Mouse (Mus musculus) yolk sac, embryonic 10.5 days (tissue): ENCODE data around the gene Ankmy1.

Experiments used
- DNase-seq: peaks from one replicate; pipeline ENCODE4 v3.0.0-alpha.2; 2017; ENCODE audit warnings: low spot score

Gene Ankmy1

DNA sequence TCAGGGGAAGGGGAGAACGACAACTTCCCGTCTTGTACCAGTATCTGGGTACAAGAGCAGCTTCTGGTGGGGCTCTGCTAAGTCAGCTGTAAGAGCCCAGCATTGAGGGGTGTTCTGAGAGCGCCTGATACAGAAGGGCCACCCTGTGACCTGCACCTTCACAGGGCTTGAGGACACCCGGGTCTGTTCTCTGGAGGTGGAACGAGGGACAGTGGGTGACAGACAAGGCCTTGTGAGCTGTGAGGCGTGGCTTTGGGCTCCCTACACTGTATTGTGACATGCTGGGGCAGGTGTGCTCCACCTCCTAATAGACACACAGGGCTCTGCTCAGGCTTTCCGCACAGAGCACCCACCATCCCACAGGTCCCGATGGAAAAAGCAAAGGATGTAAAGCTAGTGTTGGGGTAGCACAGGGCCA lies 9.0 kb upstream of the Ankmy1 start:
- DNase-seq, result peak; percentile 72

DNA sequence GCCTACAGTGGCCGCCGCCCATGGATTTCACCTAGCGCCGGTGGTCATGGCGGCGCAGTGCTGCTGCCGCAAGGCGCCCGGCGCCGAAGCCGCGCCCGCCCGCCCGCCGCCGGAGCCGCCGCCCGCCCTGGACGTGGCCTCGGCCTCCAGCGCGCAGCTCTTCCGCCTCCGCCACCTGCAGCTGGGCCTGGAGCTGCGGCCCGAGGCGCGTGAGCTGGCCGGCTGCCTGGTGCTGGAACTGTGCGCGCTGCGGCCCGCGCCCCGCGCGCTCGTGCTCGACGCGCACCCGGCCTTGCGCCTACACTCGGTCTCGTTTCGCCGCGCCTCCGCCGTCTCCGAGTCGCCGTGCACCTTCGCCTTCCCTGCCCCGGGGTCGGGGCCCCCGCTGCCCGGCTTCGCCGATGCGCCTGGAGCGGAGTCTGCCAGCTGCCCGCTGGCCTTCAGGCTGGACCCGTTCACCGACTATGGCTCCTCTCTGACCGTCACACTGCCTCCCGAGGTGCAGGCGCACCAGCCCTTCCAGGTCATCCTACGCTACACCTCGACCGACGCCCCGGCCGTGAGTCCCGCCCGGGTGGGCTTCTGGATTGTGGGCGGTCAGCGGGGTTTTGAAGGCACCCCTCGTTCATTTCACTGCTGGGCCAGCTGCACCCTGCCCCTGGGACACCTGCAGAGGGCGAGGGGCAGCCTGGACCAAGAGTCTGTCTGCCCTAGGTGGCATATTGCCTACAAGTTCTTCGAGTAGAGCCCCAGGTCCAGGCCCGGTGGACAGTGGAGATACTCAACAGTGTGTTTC lies 8.4 kb upstream of the Ankmy1 start:
- peak; percentile 48 for DNase-seq

DNA sequence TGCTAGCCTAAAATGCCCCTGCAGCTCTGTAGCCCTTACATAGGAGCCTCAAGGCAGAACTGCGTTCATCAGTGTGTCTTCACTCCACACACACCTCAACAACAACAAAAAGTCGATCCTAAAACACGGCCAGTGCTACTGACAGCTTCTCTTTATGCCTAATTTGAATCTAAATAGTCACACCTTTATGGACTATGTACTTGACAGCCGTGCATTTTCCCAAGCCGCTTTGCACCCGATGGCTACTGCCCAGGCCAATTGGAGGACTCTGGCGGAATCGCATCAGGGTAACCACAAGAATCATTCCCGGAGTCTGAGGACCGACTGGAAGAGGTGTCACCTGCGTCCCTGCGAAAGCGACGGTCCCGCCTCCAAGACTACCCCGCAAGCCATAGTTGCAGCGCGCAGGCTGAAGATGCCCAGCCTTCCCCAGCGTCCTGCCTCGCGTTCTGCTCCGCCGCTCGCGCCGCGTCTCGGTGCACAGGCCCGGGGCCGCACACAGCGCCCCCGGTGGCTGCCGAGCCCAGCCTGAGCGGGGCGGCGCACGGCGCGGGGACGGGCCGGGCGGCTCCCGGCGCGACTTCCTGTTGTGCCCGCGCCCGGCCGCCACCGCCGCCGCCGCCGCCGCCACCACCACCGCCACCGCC lies 7.7 kb upstream of the Ankmy1 start, which contains the start of gene Rnpepl1:
Rnpepl1 (plus strand) TSS at position 545 of the 647 bp plus-strand sequence.
- peak; percentile 76 for DNase-seq

DNA sequence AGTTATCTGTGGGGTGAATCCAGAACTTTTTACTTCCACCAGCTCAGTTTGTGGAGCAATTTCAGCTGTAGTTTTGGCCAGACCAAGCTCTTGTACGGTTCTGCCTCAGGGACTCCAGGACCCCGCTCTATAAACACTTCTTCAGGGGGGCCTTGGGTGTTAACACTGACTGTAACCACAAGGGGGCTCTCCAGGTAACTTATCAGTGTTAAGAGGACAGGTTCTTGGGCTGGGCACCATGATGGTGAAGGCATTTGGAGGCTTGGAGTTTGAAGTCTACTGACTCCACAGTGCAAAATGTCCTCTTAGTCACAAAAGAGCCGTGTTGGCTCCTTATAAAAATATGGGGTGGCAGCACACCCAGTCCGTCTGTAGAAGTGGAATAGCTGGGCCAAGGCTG lies 6.4 kb upstream of the Ankmy1 start:
- peak; percentile 47 for DNase-seq

DNA sequence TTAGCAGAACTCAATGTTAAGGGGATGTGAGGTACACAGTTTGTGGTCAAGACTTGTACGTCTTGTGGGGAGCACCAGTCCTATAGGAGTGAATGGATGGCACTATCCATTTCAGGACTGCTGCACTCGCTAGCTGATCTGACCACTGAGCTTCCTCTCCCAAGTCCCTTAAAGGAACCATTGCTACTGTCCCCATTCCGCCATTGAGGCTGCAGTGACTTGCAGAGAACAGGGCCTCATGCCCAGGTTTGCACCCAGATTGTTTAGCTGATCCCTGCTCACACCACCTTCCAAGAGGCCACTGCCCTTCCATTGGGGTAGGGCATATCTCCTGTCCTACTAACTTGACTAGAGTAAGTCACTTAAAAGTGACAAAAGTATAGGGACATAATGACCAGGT lies 6.0 kb upstream of the Ankmy1 start:
- no peak for DNase-seq

DNA sequence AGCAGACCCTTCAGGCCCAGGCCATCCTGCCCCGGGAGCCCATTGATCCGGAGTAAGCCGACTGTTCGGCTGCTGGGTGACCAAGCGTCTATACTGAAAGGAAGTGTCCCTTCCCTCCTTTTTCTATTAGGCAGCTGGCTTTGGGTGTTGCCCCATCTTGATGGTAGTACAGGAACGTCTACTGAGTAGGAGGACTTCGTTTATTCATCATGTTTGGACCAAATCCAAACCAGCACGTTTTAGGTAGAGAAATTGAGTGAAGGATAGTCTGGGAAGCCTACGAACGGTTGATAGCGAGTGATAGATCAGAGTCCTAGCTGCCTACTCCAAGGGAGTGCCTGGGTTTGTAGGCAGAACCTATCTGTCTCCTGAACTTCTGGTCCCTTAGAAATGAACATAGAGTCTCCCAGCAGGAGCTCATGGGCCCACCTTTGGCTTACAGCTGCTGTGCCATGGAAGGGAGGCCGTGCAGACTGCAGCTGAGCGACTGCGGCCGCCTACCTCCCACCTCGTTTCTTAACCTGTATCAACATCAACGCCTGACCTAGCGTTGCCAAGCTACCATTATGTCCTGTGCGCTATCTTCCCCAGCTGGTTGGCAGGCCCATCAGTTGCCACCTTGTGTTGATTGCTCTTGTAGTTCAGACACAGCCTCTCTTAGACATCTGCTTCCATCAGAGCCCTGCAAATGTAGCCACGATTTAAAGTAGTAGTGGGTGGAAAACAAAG lies 5.1 kb upstream of the Ankmy1 start:
- DNase-seq, result no peak

DNA sequence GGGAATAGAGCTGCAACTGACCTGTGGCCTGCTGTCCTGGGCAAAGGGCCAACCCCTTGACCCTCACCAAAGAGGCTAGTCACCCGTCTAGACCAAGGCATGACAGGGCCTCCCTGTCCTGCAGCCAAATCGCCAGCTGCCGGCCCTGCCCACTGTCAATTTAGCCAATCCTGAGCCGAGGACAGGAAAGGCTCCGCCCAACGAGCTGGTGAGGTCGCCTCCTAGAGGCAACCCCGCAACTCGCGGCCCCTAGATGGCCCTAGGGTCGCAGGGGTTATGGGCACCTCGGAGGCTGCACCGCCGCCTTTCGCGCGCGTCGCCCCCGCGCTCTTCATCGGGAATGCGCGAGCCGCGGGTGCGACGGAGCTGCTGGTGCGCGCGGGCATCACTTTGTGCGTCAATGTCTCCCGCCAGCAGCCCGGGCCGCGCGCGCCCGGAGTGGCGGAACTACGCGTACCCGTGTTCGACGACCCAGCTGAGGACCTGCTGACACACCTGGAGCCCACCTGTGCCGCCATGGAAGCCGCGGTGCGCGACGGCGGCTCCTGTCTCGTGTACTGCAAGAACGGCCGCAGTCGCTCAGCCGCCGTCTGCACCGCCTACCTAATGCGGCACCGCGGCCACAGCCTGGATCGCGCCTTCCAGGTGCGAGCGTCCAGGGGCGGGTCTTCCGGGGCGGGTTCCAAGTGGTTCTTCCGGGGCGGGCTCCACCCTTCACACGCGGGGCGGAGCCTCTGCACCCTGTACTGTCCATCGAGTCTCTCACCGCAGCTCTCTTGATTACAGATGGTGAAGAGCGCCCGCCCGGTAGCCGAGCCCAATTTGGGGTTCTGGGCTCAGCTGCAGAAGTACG lies 4.3 kb upstream of the Ankmy1 start, which contains the start of gene Dusp28:
Dusp28 (plus strand) TSS at position 203 of the 853 bp plus-strand sequence.
- DNase-seq, result peak; percentile 93

DNA sequence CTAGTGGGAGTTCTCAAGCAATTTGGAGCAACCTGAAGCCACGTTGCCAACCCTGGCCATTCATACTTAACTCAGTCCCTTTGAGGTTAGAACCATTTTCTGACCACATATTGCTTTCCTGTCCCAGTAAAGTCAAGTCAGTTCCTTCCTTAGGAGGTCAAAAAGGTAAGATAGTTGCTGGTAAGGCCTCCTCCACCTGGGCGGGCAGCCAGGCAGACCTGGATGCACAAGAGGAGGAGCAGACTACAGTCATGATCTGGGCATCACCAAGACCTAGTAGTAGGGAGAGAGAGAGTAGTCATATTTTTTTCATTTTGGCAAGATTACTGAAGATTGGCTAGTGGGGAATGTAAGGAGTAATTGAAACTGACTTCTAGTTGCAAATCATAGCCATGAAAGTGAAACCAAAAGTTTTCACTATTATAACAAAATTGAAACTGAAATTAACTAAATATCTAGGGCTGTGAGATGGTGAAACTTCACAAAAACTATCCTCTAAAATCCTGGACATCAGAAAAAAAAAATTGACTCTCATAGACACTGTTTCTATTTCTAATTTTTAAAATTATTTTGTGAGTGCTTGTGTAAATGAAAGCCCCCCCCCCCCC lies 3.1 kb upstream of the Ankmy1 start:
- DNase-seq, result no peak

DNA sequence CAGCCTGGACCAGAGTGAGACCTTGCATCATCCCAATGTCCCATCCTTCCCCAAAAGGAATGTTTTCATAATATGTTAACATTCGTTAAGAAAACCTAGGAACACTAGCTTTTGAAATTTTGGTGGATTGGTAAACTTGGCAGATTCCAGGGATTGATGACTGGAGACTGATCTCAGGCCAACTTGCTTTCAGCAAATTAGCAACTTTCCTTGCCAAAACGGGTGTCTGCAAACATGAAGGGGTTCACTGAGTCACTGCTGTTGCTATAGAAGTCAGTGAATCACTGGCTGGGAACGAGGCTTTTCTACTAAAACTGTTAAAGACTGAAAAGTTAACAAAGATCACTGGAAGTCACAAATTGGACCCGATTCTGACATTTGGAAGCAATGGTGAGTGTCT lies 921 bp upstream of the Ankmy1 start:
- no peak for DNase-seq

DNA sequence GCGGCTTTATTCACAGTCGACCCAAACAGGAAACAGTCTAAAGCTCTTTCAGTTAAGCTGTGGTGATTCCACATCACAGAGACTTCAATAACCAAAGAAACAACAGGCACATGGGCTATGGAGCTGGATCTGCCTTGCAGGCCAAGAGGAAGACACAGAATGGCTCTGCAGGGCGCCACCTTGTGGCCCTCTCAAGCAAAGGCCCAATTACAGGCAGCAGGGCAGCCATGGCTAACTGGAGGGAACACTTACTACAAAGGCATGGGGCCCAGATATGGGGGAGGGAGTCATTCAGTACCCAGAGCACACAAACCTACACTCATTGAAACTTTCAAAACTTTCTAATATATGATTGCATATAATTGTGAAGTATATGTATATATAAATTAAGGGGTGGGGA lies 7.6 kb downstream of the Ankmy1 start:
- DNase-seq, result peak; percentile 46

DNA sequence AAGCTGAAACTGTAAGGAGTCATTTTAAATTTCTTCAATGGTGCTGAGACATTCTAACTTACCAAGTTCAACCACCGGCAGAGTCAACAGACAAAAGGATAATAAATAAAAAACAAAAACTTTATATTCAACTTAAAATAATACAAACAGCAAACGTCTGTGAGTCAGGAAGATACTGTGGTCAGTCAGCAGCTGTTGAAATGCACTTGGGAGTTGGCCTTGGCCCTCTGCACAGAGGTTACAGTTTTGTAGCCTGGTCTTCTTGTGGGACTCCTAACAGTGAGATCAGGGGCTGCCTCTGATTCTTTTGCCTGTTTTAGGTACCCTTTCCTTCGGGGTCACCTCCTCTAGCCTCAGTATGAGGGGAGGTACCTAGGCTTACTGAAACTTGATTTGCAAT lies 8.8 kb downstream of the Ankmy1 start:
- DNase-seq, result no peak

DNA sequence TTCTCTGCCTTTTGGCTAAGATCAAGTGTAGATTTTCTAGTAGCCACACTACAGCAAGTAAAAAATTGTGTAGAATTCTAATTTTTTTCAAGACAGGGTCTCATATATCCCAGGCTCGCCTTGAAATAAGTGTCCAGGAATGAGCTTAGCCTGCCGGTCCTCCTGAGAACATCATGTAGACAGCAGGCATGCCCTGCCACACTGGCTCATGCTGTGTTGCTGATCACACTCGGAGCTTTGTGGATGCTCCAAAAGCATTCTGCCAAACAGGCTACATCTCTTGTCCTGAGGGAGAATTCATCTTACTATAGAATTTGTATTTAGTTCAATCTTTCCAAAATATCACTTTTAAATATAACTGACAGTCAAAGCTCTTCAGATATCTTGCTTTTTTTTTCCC lies 9.9 kb downstream of the Ankmy1 start:
- DNase-seq, result no peak

DNA sequence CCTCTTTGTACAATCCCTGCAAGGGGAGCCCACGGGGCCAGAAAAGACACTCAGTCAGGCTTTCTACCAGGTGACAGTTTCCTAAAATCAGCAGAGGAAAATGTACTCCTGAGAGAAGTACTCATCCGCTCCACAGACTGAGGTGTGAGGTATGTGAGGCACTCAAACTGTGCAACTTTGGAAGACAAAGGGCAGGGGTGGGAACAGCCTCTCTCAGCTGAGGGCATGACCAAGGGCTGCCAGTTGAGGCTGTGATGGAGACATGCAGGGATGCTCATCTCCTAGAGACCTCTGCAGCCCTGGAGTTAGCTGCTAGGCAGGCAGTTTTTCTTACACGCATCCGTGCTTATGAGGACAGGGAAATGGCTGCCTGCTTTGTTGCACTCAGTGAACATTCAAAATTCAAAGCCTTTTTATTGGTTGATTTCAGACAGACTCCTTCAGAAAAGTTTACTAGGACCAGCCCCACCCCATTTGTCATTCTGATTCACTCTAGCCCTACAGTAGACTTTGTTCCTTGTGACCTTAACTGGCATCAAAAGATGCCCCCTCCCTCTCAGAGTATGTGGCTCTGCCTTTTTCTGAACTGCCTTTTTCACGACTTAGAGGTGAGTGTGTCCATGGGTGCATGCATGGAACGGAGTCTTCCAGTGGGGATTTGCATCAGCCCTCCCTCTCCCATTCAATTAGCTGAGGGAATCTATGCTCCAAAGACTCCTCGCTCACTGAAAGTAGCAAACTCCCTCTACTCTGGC lies 13.6 kb downstream of the Ankmy1 start:
- DNase-seq, result no peak

DNA sequence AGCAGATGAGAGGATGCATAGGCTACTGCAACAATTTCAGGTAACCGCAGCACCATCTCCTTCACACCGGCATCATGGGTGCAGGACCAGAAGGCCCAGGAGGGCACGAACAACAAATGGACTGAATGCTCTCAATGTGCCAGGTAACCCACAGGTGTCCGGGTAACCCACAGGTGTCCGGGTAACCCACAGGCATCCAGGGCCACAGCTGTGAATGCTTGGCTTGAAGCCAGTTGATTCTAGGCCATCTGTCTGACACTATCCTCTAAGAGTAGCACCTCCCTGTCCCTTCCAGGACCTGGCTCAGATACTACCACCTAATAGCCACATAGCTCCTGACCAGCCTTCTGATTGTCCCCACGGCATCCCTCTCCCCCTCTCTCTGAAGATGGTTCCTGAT lies 20.7 kb downstream of the Ankmy1 start:
- DNase-seq, result no peak

DNA sequence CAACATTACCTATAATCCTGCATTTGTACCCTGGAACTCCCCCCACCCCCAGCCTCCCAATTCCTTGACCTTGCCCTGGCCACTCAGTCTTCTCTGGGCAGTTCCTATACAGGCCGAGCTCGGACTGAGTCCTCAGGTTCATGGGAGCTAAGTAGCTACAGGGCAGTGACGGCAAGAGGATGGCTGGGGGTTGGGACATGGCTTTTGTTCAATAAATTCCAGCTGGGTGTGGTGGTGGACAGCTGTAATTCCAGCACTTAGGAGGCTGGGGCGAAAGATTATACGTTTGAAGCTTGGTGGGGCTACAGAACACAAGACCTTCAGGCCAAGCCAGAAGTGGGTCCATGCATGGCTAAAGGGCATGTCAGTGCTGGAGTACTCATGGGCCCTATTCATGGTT lies 22.6 kb downstream of the Ankmy1 start:
- DNase-seq, result no peak

DNA sequence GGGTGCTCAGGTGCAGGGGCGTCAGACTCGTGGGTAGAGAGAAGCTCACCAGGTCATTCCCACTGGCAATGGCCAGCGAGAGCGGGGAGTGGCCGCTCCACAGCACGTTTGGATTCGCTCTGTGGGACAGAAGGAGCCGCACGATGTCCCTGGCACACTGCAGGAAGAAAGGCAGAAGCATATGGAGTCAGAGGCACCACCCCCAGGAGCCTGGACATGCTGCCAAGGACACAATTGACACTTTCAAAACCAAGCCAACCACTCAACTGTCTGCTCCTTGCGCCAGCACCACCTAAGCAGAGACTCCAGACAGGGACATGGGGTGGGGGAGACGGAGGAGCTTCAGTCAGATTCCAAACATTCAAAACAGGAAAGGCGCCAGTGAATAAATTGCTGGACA lies 23.4 kb downstream of the Ankmy1 start:
- DNase-seq, result no peak

DNA sequence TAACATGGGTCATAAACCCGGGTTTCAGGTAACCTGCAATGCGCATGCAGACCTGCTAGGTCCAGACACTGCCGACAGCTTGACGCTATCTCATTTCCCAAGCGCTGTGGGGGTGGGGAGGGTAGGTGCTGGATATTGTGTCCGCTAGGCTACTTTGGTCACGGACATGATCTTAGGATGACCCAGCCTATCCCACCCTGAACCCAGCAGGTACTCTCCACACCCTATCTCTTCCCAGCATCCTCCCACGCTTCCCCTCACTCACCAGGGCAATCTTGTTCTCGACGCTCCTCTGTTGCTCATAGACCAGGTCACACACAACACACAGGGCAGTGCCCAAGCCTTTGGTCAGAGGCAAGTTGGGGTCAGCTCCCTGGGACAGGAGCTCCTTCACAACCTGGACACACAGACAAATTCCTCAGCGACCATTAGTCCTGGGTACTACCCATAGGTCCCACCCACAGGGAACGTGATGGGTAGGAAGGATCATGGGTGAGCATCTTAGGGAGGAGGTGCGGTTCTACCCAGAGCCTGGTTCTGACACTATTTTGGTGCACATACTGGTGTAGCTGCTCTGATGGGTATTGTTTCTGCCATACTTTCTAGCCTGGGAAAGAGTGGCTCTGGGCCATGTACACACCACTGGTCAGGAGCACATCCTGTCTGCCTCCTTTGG lies 24.5 kb downstream of the Ankmy1 start:
- no peak for DNase-seq

DNA sequence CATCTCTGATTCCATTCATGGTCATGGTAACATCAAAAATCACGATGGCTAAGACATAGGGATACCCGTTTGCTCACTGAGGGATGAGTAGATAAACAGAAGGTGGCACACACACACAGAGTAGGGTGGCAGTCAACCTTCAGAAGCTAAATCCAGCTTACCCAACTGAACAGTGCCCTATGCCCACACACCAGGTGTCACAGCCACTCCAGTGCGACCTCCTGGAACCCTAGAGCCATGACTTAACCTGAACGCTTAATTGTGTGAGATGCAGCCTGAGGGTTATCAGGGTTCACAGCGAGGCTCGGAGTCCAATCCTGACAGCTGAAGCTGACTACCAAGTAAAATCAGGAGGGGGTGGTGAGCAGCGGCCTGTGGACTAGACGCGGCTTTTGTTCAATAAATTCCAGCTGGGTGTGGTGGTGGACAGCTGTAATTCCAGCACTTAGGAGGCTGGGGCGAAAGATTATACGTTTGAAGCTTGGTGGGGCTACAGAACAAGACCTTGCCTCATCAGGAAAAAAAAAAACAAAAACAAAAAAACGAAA lies 25.2 kb downstream of the Ankmy1 start:
- no peak for DNase-seq

DNA sequence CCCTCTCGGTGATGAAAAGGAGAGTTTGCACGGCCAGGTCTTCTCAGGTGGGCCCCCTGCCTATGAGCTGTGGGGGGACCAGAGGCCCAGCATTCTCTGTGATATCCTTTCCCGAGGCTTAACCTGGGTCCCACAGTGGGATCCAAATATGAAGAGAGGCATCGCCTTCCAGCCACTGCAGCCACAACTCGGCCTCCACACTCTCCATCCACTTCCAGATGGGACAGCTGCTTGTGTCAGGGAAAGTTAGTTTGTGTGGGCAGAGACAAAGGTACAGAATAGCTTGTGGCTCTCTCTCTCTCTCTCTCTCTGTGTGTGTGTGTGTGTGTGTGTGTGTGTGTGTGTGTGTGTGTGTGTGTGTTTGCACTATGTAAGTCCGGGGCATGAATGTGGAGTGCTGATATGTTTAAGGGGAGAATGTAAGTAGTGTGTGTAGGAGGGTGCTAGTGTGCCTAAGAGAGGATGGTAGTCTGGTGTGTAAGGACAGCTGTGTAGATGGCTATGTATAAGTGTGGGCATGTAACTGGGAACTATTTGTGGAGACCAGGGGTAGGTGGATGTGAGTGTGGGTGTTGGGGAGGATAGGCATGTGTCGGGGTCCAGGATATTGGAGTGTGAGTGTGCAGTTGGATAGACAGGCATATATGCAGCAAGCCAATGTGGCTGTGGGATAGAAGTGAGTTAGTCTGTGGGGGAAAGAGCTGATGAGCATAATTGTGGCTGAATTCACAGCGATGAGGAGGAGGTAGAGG lies 27.2 kb downstream of the Ankmy1 start:
- no peak for DNase-seq
